Mouse (Mus musculus) neutrophil, adult 83 days (primary cell): ENCODE results near the gene Tmem132e. TPM values are rescaled to one million over a fixed set of nuclear protein-coding genes. Genes with fewer than 3 reads are reported as not detected.

ENCODE experiments used
- total RNA-seq, 2 experiments: library from RNA; stranded (reverse); gene quantifications; one replicate each; pipeline ENCODE4 v1.2.4; 2023

Gene Tmem132e
- under 1 TPM in 1 of 2 experiments, not detected in 1; 0.15 TPM for total RNA-seq

GRCm38 (mm10) chr11:82388371-82389313 lies at the start of gene Tmem132e:
Tmem132e (plus strand) TSS chr11:82388900.

Other genes starting within 250 kb of the Tmem132e start
- gene Ccl1, start 83.2 kb upstream of the Tmem132e start, total RNA-seq = not detected